Comparison of ENCODE assay signal across 9 mouse cellular contexts in the genomic region with DNA sequence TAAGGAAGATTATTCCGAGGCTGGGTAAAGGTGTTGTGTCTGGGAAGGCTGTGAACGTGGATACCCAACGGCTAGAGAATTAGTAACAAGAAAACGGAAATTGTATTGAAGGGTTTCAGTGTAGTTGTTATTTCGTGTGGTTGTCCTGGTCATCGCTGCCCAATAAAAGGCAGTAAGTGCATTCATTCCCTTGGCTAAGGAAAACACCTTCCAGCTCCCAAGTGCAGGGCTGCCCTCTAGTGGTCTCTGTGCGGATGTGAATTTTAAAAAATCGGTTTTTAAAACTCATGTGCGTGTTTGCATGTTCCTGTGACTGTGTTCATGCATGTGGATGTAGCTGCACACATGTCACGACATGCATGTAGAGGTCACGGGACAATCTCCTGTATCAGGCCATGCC.
DNase-seq lines count a peak whose midpoint lies in the region; ATAC-seq and TF ChIP-seq lines count a peak whose summit lies in the region.
"Had no signal": no experiment of that assay in that cellular context is flagged by ENCODE, and none has a peak within 500 bp of the region (broad histone marks: within the 10 kb centered on the region; RNA-seq: fewer than 3 reads in every experiment).

No protein-coding gene starts in this region.

- ATAC-seq in frontal cortex, adult (ENCODE audit: low TSS enrichment): peak; percentile 54
- no peak for ATAC-seq in hindbrain, embryonic 14.5 days (ENCODE audit: low FRiP score)
- 0 out of 2 replicates have a peak, but pooled peaks have one; percentile 38 for ATAC-seq in megakaryocyte, adult 5-6 weeks (ENCODE audit: poor library complexity, severe bottlenecking)

- H3K27ac ChIP-seq in testis, adult 2 months (ENCODE audit: control insufficient read depth, insufficient read depth, low read depth, low read length): no peak overlapping the region
- no peak overlapping the region for H3K27ac ChIP-seq in hindbrain, embryonic 14.5 days
- H3K27ac ChIP-seq: stomach, embryonic 15.5 days had no signal

- no peaks in the 10 kb centered on the region for H3K4me1 ChIP-seq in testis, adult 2 months (ENCODE audit: control insufficient read depth, insufficient read depth, low read length)
- H3K4me1 ChIP-seq in hindbrain, embryonic 14.5 days (replicated peaks; ENCODE audit: control insufficient read depth, insufficient read depth, low read length): no peaks in the 10 kb centered on the region
- H3K4me1 ChIP-seq: stomach, embryonic 15.5 days had no signal

- peak; percentile 12; the same call in 1 of the 2 replicates for TF ChIP-seq CTCF in testis, adult 2 months (IDR thresholded peaks at IDR 0.05; ENCODE audit: control insufficient read depth, insufficient read depth, insufficient replicate concordance, low read depth, low read length)

- no peak overlapping the region for H3K9ac ChIP-seq in hindbrain, embryonic 14.5 days
- H3K9ac ChIP-seq: stomach, embryonic 15.5 days had no signal

- no peak for DNase-seq in frontal cortex, postnatal 25 days (ENCODE audit: low spot score in 2 of 2)
- no peak for DNase-seq in testis, postnatal 14 days (ENCODE audit: low spot score)
- peak; percentile 70 for DNase-seq in cerebellum, adult 9-10 months
- peak; percentile 85 for DNase-seq in hindbrain, embryonic 14.5 days (ENCODE audit: low spot score)
- DNase-seq in thymus, postnatal 25 days: peak; percentile 11

- no peak overlapping the region for H3K4me2 ChIP-seq in hindbrain, embryonic 14.5 days (replicated peaks)
- H3K4me2 ChIP-seq: stomach, embryonic 15.5 days had no signal

- H3K4me3 ChIP-seq in testis, adult 2 months (ENCODE audit: control insufficient read depth, low read depth, low read length): no peak overlapping the region
- H3K4me3 ChIP-seq in hindbrain, embryonic 14.5 days (replicated peaks; ENCODE audit: low read length): no peak overlapping the region
- H3K4me3 ChIP-seq: stomach, embryonic 15.5 days had no signal

- 31% methylated on average over 11 of the region's 11 CpGs for WGBS in hindbrain, embryonic 14.5 days

- no peaks in the 10 kb centered on the region for H3K36me3 ChIP-seq in testis, adult 2 months (ENCODE audit: control insufficient read depth, insufficient read depth, low read length)
- no peaks in the 10 kb centered on the region for H3K36me3 ChIP-seq in hindbrain, embryonic 14.5 days (replicated peaks; ENCODE audit: control insufficient read depth, insufficient read depth)
- H3K36me3 ChIP-seq: stomach, embryonic 15.5 days had no signal

- no peak for TF ChIP-seq POLR2A in testis, adult 2 months (IDR thresholded peaks at IDR 0.05; ENCODE audit: control insufficient read depth, low read depth, low read length)

- no peaks in the 10 kb centered on the region for H3K27me3 ChIP-seq in testis, adult 2 months (ENCODE audit: control insufficient read depth, insufficient read depth, low read length)
- H3K27me3 ChIP-seq in hindbrain, embryonic 14.5 days (ENCODE audit: control insufficient read depth, insufficient read depth, low read length): no peaks in the 10 kb centered on the region
- H3K27me3 ChIP-seq: stomach, embryonic 15.5 days had no signal

- H3K9me3 ChIP-seq in hindbrain, embryonic 14.5 days (ENCODE audit: control insufficient read depth, low read length): no peaks in the 10 kb centered on the region; the same call in 1 of the 2 replicates
- H3K9me3 ChIP-seq: stomach, embryonic 15.5 days had no signal

Comparison
In these comparisons a context has a peak if more than half of its experiments do, and no peak if none do; other contexts are left out.
1. DNase-seq: peak in cerebellum, adult 9-10 months (single experiment), hindbrain, embryonic 14.5 days (single experiment) and thymus, postnatal 25 days (single experiment); none in frontal cortex, postnatal 25 days (0 of 2) and testis, postnatal 14 days (single experiment).